Mouse (Mus musculus) liver, embryonic 16.5 days (tissue): Measurements from ENCODE around the gene Gsap. TPM values are rescaled to one million over a fixed set of nuclear protein-coding genes. Genes with fewer than 3 reads are reported as not detected.
A peak's percentile ranks its signal among the peaks of the same experiment; 100 is the strongest.

Experiments used
- ATAC-seq: fragments of 200-750 bp; cut with Nextera tagmentation; 2 replicates; pipeline ENCODE4 v1.8.0; 2017; ENCODE audit warnings: low read depth, mild to moderate bottlenecking, moderate number of reproducible peaks, moderate library complexity
- H3K27ac ChIP-seq: fragments of 300-500 bp; sonication (generic); 2 replicates; pipeline ENCODE4 v1.5.1; 2014; ENCODE audit warnings: mild to moderate bottlenecking, low read length
- H3K27me3 ChIP-seq: fragments of 300-500 bp; sonication (generic); 2 replicates; pipeline ENCODE4 v1.6.1; 2014; ENCODE audit warnings: low read depth, low read length, mixed read lengths; ENCODE audit not compliant: control insufficient read depth, insufficient read depth
- H3K36me3 ChIP-seq: fragments of 300-500 bp; sonication (generic); 2 replicates; pipeline ENCODE4 v1.6.1; 2014; ENCODE audit warnings: mild to moderate bottlenecking; ENCODE audit not compliant: control insufficient read depth, insufficient read depth
- H3K4me1 ChIP-seq: fragments of 300-500 bp; sonication (generic); 2 replicates; pipeline ENCODE4 v1.6.1; 2014; ENCODE audit warnings: low read depth, low read length, mixed read lengths; ENCODE audit not compliant: control insufficient read depth
- H3K4me2 ChIP-seq: fragments of 300-500 bp; sonication (generic); 2 replicates; pipeline ENCODE4 v1.6.1; 2014; ENCODE audit warnings: low read depth, low read length, mixed read lengths
- H3K4me3 ChIP-seq: fragments of 300-500 bp; sonication (generic); 2 replicates; pipeline ENCODE4 v1.5.1; 2014; ENCODE audit warnings: low read depth, mild to moderate bottlenecking, low read length
- H3K9ac ChIP-seq: fragments of 300-500 bp; sonication (generic); 2 replicates; pipeline ENCODE4 v1.6.1; 2014; ENCODE audit warnings: low read depth, low read length
- H3K9me3 ChIP-seq: fragments of 300-500 bp; sonication (generic); replicated peaks from 2 replicates; pipeline ENCODE4 v1.6.1; 2016; ENCODE audit warnings: low read length; ENCODE audit not compliant: control insufficient read depth
- WGBS: fragments of 180-500 bp; shearing (Covaris S2); extraction: QIAGEN DNeasy Blood & Tissue Kit; methylation state at CpG from one replicate; pipeline ENCODE4 v1.1.7; 2014; ENCODE audit not compliant: insufficient replicate concordance; 5-methylcytosine and 5-hydroxymethylcytosine counted together
- polyA plus RNA-seq: library from polyadenylated mRNA; unstranded; fragments of >200 nt; fragmentation: Nextera tagmentation; extraction: Ambion mirVana; gene quantifications from 2 replicates; pipeline ENCODE4 v1.2.1, GENCODE M21; 2015

The Gsap gene
- polyA plus RNA-seq, 1 experiment from 2014 or later, result 2.5 TPM

GRCm38 (mm10) chr5:21189460-21189859 is 3.4 kb downstream of the Gsap start:
- no peak overlapping the region for H3K4me3 ChIP-seq
- 51% methylated on average over 3 of the region's 3 CpGs for WGBS
- no peak overlapping the region for H3K27ac ChIP-seq
- H3K9ac ChIP-seq, result no peak overlapping the region
- no peaks in the 10 kb centered on the region for H3K36me3 ChIP-seq
- no peak for ATAC-seq
- H3K9me3 ChIP-seq, result peaks cover 5% of the 10 kb centered on the region; the same call in 1 of the 2 replicates
- H3K4me2 ChIP-seq, result no peak overlapping the region
- peaks cover 2% of the 10 kb centered on the region; the same call in 1 of the 2 replicates for H3K4me1 ChIP-seq
- no peaks in the 10 kb centered on the region for H3K27me3 ChIP-seq

DNA sequence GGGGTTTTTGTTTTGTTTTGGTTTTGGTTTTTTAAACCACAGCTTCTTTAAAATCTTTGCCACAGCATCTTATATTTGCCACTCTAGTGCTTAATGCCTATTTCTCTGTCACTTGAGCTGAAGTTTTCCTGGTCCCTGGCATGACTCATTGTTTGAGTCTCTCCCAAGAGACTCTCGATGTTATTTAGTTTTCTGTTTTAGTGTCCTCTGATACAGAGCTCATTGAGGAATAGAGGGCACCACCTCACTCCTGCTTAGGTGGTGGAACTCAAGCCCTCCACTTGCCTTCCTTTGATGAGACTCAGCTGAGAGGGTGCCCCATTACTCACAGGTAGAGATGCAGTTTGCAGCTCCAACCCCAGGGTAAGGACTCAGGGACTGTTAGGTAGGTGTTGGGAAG is 17.4 kb downstream of the Gsap start:
- Histone ChIP-seq H3K27ac (no peak overlapping the region), H3K4me2 (no peak overlapping the region), H3K4me1 (no peaks in the 10 kb centered on the region), H3K4me3 (no peak overlapping the region), H3K9me3 (no peaks in the 10 kb centered on the region), H3K9ac (no peak overlapping the region), H3K27me3 (no peaks in the 10 kb centered on the region), H3K36me3 (no peaks in the 10 kb centered on the region)
- 64% methylated on average over 1 of the region's 1 CpGs for WGBS
- no peak for ATAC-seq

DNA sequence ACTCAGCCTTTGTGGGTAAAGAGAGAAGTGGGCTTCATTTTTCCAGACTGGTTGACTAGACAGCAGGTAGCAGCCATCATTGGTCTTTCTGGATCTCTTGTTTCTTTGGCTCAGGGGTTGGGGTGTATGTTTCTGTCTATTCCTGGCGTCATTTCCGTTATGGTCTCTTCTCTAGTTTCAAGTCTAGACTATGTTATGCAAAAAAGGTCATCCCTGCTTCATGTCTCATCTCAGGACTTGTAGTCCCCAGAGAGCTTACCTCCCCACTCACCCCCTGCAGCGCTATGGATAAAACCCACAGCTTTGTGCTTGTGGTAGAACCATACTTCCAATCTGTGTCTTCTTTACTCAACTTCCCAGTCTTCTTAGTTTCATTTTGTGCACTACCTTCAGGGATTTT is 18.1 kb downstream of the Gsap start:
- 69% methylated on average over 3 of the region's 3 CpGs for WGBS
- Histone ChIP-seq H3K9me3 (no peaks in the 10 kb centered on the region), H3K4me1 (no peaks in the 10 kb centered on the region), H3K36me3 (no peaks in the 10 kb centered on the region), H3K27me3 (no peaks in the 10 kb centered on the region), H3K27ac (no peak overlapping the region), H3K4me2 (no peak overlapping the region), H3K4me3 (no peak overlapping the region), H3K9ac (no peak overlapping the region)
- no peak for ATAC-seq

- no peak for ATAC-seq
- no peak overlapping the region for H3K4me3 ChIP-seq
- no peaks in the 10 kb centered on the region for H3K27me3 ChIP-seq
- no peak overlapping the region for H3K4me2 ChIP-seq
- H3K9ac ChIP-seq, result no peak overlapping the region
- H3K36me3 ChIP-seq, result no peaks in the 10 kb centered on the region
- 67% methylated on average over 4 of the region's 4 CpGs for WGBS
- no peaks in the 10 kb centered on the region for H3K4me1 ChIP-seq
- no peak overlapping the region for H3K27ac ChIP-seq
- H3K9me3 ChIP-seq, result no peaks in the 10 kb centered on the region
Observed at GRCm38 (mm10) chr5:21206014-21206413, 20.0 kb downstream of the Gsap start.

- Histone ChIP-seq H3K9me3 (no peaks in the 10 kb centered on the region), H3K9ac (no peak overlapping the region), H3K27ac (no peak overlapping the region), H3K4me2 (no peak overlapping the region), H3K4me3 (no peak overlapping the region), H3K4me1 (no peaks in the 10 kb centered on the region), H3K36me3 (no peaks in the 10 kb centered on the region), H3K27me3 (no peaks in the 10 kb centered on the region)
- ATAC-seq, result no peak
- 68% methylated on average over 1 of the region's 1 CpGs for WGBS
Observed at GRCm38 (mm10) chr5:21211406-21211805, 25.4 kb downstream of the Gsap start.

GRCm38 (mm10) chr5:21212933-21213332 is 26.9 kb downstream of the Gsap start:
- Histone ChIP-seq H3K4me2 (no peak overlapping the region), H3K4me3 (no peak overlapping the region), H3K36me3 (no peaks in the 10 kb centered on the region), H3K27ac (no peak overlapping the region), H3K27me3 (no peaks in the 10 kb centered on the region), H3K4me1 (peaks cover 9% of the 10 kb centered on the region), H3K9me3 (no peaks in the 10 kb centered on the region), H3K9ac (no peak overlapping the region)
- WGBS, result 65% methylated on average over 3 of the region's 3 CpGs
- no peak for ATAC-seq

GRCm38 (mm10) chr5:21213801-21214200 is 27.7 kb downstream of the Gsap start:
- ATAC-seq, result no peak
- Histone ChIP-seq H3K27ac (no peak overlapping the region), H3K4me3 (no peak overlapping the region), H3K36me3 (no peaks in the 10 kb centered on the region), H3K9me3 (no peaks in the 10 kb centered on the region), H3K27me3 (no peaks in the 10 kb centered on the region), H3K4me2 (no peak overlapping the region), H3K9ac (no peak overlapping the region), H3K4me1 (peaks cover 11% of the 10 kb centered on the region)
- 22% methylated on average over 5 of the region's 5 CpGs for WGBS

- 18% methylated on average over 14 of the region's 14 CpGs for WGBS
- peak; percentile 86 for ATAC-seq
- no peak overlapping the region for H3K27ac ChIP-seq
- H3K9me3 ChIP-seq, result no peaks in the 10 kb centered on the region
- H3K36me3 ChIP-seq, result no peaks in the 10 kb centered on the region
- H3K27me3 ChIP-seq, result no peaks in the 10 kb centered on the region
- no peak overlapping the region for H3K9ac ChIP-seq
- H3K4me2 ChIP-seq, result no peak overlapping the region
- H3K4me1 ChIP-seq, result peaks cover 11% of the 10 kb centered on the region
- H3K4me3 ChIP-seq, result no peak overlapping the region
Observed at GRCm38 (mm10) chr5:21217453-21218294, 31.6 kb downstream of the Gsap start.

DNA sequence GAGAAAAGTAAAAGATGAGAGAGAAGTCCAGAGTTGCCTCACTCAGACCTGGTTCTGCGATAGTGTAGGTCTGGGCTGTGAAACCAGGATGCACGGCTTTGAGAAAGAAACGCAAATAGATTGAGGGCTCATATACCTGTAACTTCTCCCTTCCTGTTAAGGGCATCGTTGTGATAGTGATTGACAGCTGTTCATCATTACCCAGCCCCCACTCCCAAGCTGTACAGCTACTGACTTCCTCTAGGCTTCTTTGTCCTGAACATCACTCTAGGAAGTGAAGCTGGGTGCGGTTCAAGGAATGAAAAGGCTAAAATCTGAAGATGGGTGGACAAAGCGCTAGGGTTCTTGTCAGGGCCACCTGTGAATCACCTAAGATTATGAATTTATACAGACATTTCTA is 46.8 kb downstream of the Gsap start:
- WGBS, result 73% methylated on average over 6 of the region's 6 CpGs
- H3K4me2 ChIP-seq, result no peak overlapping the region
- no peaks in the 10 kb centered on the region for H3K4me1 ChIP-seq
- no peak for ATAC-seq
- no peaks in the 10 kb centered on the region for H3K27me3 ChIP-seq
- no peak overlapping the region for H3K9ac ChIP-seq
- no peaks in the 10 kb centered on the region for H3K9me3 ChIP-seq
- no peak overlapping the region for H3K27ac ChIP-seq
- H3K36me3 ChIP-seq, result no peaks in the 10 kb centered on the region
- no peak overlapping the region for H3K4me3 ChIP-seq
